Mouse (Mus musculus) lung, postnatal 0 days (tissue): ENCODE results near the gene Fkbp11.

ENCODE experiments used
- CTCF ChIP-seq: IDR thresholded peaks from 2 replicates; pipeline ENCODE4 v1.5.1; 2016; ENCODE audit warnings: antibody characterized with exemption, mild to moderate bottlenecking
- EP300 ChIP-seq: IDR thresholded peaks from 2 replicates; pipeline ENCODE4 v1.6.1; 2016; ENCODE audit warnings: antibody characterized with exemption, mild to moderate bottlenecking, control low read depth

- TF ChIP-seq CTCF: no peak
- no peak for TF ChIP-seq EP300
These were observed 51.5 kb downstream of the Fkbp11 start for GRCm38 (mm10) chr15:98676471-98676870.
